Mouse (Mus musculus): ENCODE data around the gene Rbm17. TPM values are rescaled to one million over a fixed set of nuclear protein-coding genes. Genes with fewer than 3 reads are reported as not detected.

The Rbm17 gene
- polyA plus RNA-seq, 1 experiment, result 62.4 TPM

- peak; percentile 27 for DNase-seq
Observed at GRCm38 (mm10) chr2:11567781-11568362, 36.1 kb downstream of the Rbm17 start.

GRCm38 (mm10) chr2:11566898-11567297 is 37.1 kb downstream of the Rbm17 start:
- no peak overlapping the region for H3K4me3 ChIP-seq (replicated peaks; ENCODE audit: extremely low read depth, low read depth, low read length)
- no peak for TF ChIP-seq POLR2A (IDR thresholded peaks at IDR 0.05; ENCODE audit: borderline replicate concordance, extremely low read depth, low read depth, low read length)
- no peaks in the 10 kb centered on the region for H3K4me1 ChIP-seq (ENCODE audit: control insufficient read depth, insufficient read depth, low read length)
- DNase-seq, result no peak
- 81% methylated on average over 3 of the region's 3 CpGs for WGBS

More at GRCm38 (mm10) chr2:11567781-11568362, 36.1 kb downstream of the Rbm17 start:
- WGBS, result 57% methylated on average over 4 of the region's 4 CpGs
- Histone ChIP-seq H3K4me1 (ENCODE audit: control insufficient read depth, insufficient read depth, low read length) (no peaks in the 10 kb centered on the region), H3K4me3 (replicated peaks; ENCODE audit: extremely low read depth, low read depth, low read length) (no peak overlapping the region)
- TF ChIP-seq POLR2A (IDR thresholded peaks at IDR 0.05; ENCODE audit: borderline replicate concordance, extremely low read depth, low read depth, low read length), result no peak
- peak; percentile 28; the same call in 1 of the 2 replicates for TF ChIP-seq CTCF (IDR thresholded peaks at IDR 0.05; ENCODE audit: insufficient read depth, low read length)

- DNase-seq, result no peak
- 41% methylated on average over 7 of the region's 7 CpGs for WGBS
- H3K4me3 ChIP-seq (replicated peaks; ENCODE audit: extremely low read depth, low read depth, low read length), result no peak overlapping the region
- TF ChIP-seq CTCF (IDR thresholded peaks at IDR 0.05; ENCODE audit: insufficient read depth, low read length) (no peak), POLR2A (IDR thresholded peaks at IDR 0.05; ENCODE audit: borderline replicate concordance, extremely low read depth, low read depth, low read length) (no peak)
- no peaks in the 10 kb centered on the region for H3K4me1 ChIP-seq (ENCODE audit: control insufficient read depth, insufficient read depth, low read length)
Observed at GRCm38 (mm10) chr2:11566241-11566640, 37.7 kb downstream of the Rbm17 start.

GRCm38 (mm10) chr2:11564768-11565167 is 39.2 kb downstream of the Rbm17 start:
- Histone ChIP-seq H3K4me3 (replicated peaks; ENCODE audit: extremely low read depth, low read depth, low read length) (no peak overlapping the region), H3K4me1 (ENCODE audit: control insufficient read depth, insufficient read depth, low read length) (no peaks in the 10 kb centered on the region)
- DNase-seq, result no peak
- 81% methylated on average over 6 of the region's 6 CpGs for WGBS
- TF ChIP-seq POLR2A (IDR thresholded peaks at IDR 0.05; ENCODE audit: borderline replicate concordance, extremely low read depth, low read depth, low read length), result no peak
- no peak for TF ChIP-seq CTCF (IDR thresholded peaks at IDR 0.05; ENCODE audit: insufficient read depth, low read length)

GRCm38 (mm10) chr2:11563256-11563655 is 40.7 kb downstream of the Rbm17 start:
- H3K4me3 ChIP-seq (replicated peaks; ENCODE audit: extremely low read depth, low read depth, low read length), result no peak overlapping the region
- 92% methylated on average over 17 of the region's 17 CpGs for WGBS
- DNase-seq, result no peak
- H3K4me1 ChIP-seq (ENCODE audit: control insufficient read depth, insufficient read depth, low read length), result no peaks in the 10 kb centered on the region
- TF ChIP-seq POLR2A (IDR thresholded peaks at IDR 0.05; ENCODE audit: borderline replicate concordance, extremely low read depth, low read depth, low read length) (no peak), CTCF (IDR thresholded peaks at IDR 0.05; ENCODE audit: insufficient read depth, low read length) (no peak)

- TF ChIP-seq POLR2A (IDR thresholded peaks at IDR 0.05; ENCODE audit: borderline replicate concordance, extremely low read depth, low read depth, low read length), result no peak
- TF ChIP-seq CTCF (IDR thresholded peaks at IDR 0.05; ENCODE audit: insufficient read depth, low read length), result no peak
- WGBS, result 72% methylated on average over 7 of the region's 7 CpGs
- DNase-seq, result no peak
- Histone ChIP-seq H3K4me3 (replicated peaks; ENCODE audit: extremely low read depth, low read depth, low read length) (no peak overlapping the region), H3K4me1 (ENCODE audit: control insufficient read depth, insufficient read depth, low read length) (no peaks in the 10 kb centered on the region)
Observed at GRCm38 (mm10) chr2:11558654-11559053, 45.3 kb downstream of the Rbm17 start.

- WGBS, result 53% methylated on average over 3 of the region's 3 CpGs
- no peak for TF ChIP-seq POLR2A (IDR thresholded peaks at IDR 0.05; ENCODE audit: borderline replicate concordance, extremely low read depth, low read depth, low read length)
- no peak for TF ChIP-seq CTCF (IDR thresholded peaks at IDR 0.05; ENCODE audit: insufficient read depth, low read length)
- no peak for DNase-seq
- Histone ChIP-seq H3K4me1 (ENCODE audit: control insufficient read depth, insufficient read depth, low read length) (peaks cover 2% of the 10 kb centered on the region; the same call in 1 of the 2 replicates), H3K4me3 (replicated peaks; ENCODE audit: extremely low read depth, low read depth, low read length) (no peak overlapping the region)
Observed at GRCm38 (mm10) chr2:11557244-11557643, 46.7 kb downstream of the Rbm17 start.

- TF ChIP-seq POLR2A (IDR thresholded peaks at IDR 0.05; ENCODE audit: borderline replicate concordance, extremely low read depth, low read depth, low read length) (no peak), CTCF (IDR thresholded peaks at IDR 0.05; ENCODE audit: insufficient read depth, low read length) (no peak)
- no peak for DNase-seq
- H3K4me1 ChIP-seq (ENCODE audit: control insufficient read depth, insufficient read depth, low read length), result peaks cover 2% of the 10 kb centered on the region; the same call in 1 of the 2 replicates
- no peak overlapping the region for H3K4me3 ChIP-seq (replicated peaks; ENCODE audit: extremely low read depth, low read depth, low read length)
- WGBS, result 77% methylated on average over 6 of the region's 6 CpGs
Observed at GRCm38 (mm10) chr2:11555316-11555715, 48.6 kb downstream of the Rbm17 start.

GRCm38 (mm10) chr2:11553471-11554400 is 50.2 kb downstream of the Rbm17 start, which contains the start of gene Pfkfb3:
Gene Pfkfb3 (minus strand): TSS chr2:11554077.
- DNase-seq, result peak; percentile 73
- 3% methylated on average over 67 of the region's 67 CpGs for WGBS
- Histone ChIP-seq H3K4me1 (ENCODE audit: control insufficient read depth, insufficient read depth, low read length) (peaks cover 2% of the 10 kb centered on the region; the same call in 1 of the 2 replicates), H3K4me3 (replicated peaks; ENCODE audit: extremely low read depth, low read depth, low read length) (peak within 1 kb of the TSS; percentile 67)
- TF ChIP-seq CTCF (IDR thresholded peaks at IDR 0.05; ENCODE audit: insufficient read depth, low read length) (no peak), POLR2A (IDR thresholded peaks at IDR 0.05; ENCODE audit: borderline replicate concordance, extremely low read depth, low read depth, low read length) (no peak)

Measured in lung, adult 2 months (tissue).